ENCODE assay signal across 14 mouse cellular contexts in the genomic region with DNA sequence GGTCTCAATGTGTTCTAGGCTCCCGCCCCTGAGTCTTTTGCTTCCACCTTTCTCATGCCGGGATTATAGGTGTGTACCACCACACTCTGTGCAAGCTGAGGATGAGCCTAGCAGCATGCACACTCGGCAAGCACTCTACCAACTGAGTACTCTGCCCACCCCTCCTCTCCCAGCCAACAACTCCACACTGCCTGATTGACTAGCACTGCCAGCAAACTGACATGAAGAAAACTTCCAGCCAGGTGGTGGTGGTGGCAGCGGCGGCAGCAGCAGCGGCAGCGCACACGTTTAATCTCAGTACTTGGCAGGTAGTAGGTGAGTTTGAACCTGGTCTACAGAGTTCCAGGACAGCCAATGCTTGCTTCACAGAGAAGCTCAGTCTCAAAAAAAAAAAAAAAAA. TPM values are rescaled to one million over a fixed set of nuclear protein-coding genes. Genes with fewer than 3 reads are reported as not detected.
"Had no signal": no experiment of that assay in that cellular context is flagged by ENCODE, and none has a peak within 500 bp of the region (broad histone marks: within the 10 kb centered on the region; RNA-seq: fewer than 3 reads in every experiment).

No protein-coding gene starts in this region.

- H3K36me3 ChIP-seq: limb, embryonic 12.5 days; liver, embryonic 13.5 days; midbrain, embryonic 15.5 days; neural tube, embryonic 12.5 days had no signal

- H3K4me3 ChIP-seq: left cerebral cortex, adult 2 months; limb, embryonic 12.5 days; liver, embryonic 13.5 days; midbrain, embryonic 15.5 days; neural tube, embryonic 12.5 days had no signal

- DNase-seq: kidney, adult 8-10 months; kidney, postnatal 25 days; liver; liver, embryonic 13.5 days; liver, postnatal 0 days; thymus, postnatal 25 days had no signal

- H3K27ac ChIP-seq: left cerebral cortex, adult 2 months; limb, embryonic 12.5 days; liver, embryonic 13.5 days; midbrain, embryonic 15.5 days; neural tube, embryonic 12.5 days; stomach, postnatal 0 days had no signal

- H3K4me1 ChIP-seq: limb, embryonic 12.5 days; midbrain, embryonic 15.5 days; neural tube, embryonic 12.5 days had no signal

- H3K27me3 ChIP-seq: limb, embryonic 12.5 days; midbrain, embryonic 15.5 days; neural tube, embryonic 12.5 days had no signal

RNA-seq across cellular contexts. Expression of a gene that starts 36.1 kb away (rescaled TPM):
- total RNA-seq: layer of hippocampus, postnatal 25 days; left cerebral cortex, adult 2 months; left cerebral cortex, postnatal 36 days; megakaryocyte progenitor cell, adult 5-6 weeks had no signal
- polyA plus RNA-seq: limb, embryonic 12.5 days; midbrain, embryonic 15.5 days; neural tube, embryonic 12.5 days had no signal
